Mouse (Mus musculus) heart, adult 11 months (tissue): Measurements from ENCODE around the gene Map3k10.

Experiments used
- DNase-seq: peaks from one replicate; pipeline ENCODE4 v3.0.0; 2022

Gene Map3k10

GRCm38 (mm10) chr7:27674522-27675221, at the start of gene Map3k10:
Gene Map3k10, minus strand, starts transcription at chr7:27674598.
- peak; percentile 99 for DNase-seq

- peak; percentile 62 for DNase-seq
Measured at GRCm38 (mm10) chr7:27721951-27722350, 47.6 kb upstream of the Map3k10 start.

GRCm38 (mm10) chr7:27710402-27710801, 36.0 kb upstream of the Map3k10 start:
- peak; percentile 34 for DNase-seq

GRCm38 (mm10) chr7:27696711-27697110, 22.3 kb upstream of the Map3k10 start:
- DNase-seq = peak; percentile 33

- peak; percentile 76 for DNase-seq
Measured at GRCm38 (mm10) chr7:27691076-27691475, 16.7 kb upstream of the Map3k10 start.

GRCm38 (mm10) chr7:27688815-27689612, 14.6 kb upstream of the Map3k10 start, which contains the start of gene Zfp607b:
Gene Zfp607b, plus strand, starts transcription at chr7:27689340.
- peak; percentile 100 for DNase-seq

- DNase-seq = peak; percentile 87
Measured at GRCm38 (mm10) chr7:27688246-27688788, 13.9 kb upstream of the Map3k10 start.

GRCm38 (mm10) chr7:27687836-27688235, 13.4 kb upstream of the Map3k10 start:
- DNase-seq = peak; percentile 59

- DNase-seq = peak; percentile 74
Measured at GRCm38 (mm10) chr7:27687043-27687442, 12.6 kb upstream of the Map3k10 start.

GRCm38 (mm10) chr7:27685681-27686080, 11.3 kb upstream of the Map3k10 start:
- no peak for DNase-seq

GRCm38 (mm10) chr7:27685220-27685619, 10.8 kb upstream of the Map3k10 start:
- peak; percentile 49 for DNase-seq

GRCm38 (mm10) chr7:27683218-27683617, 8.8 kb upstream of the Map3k10 start:
- DNase-seq = peak; percentile 41

GRCm38 (mm10) chr7:27675222-27675612, 819 bp upstream of the Map3k10 start:
- no peak for DNase-seq

- DNase-seq = no peak
Measured at GRCm38 (mm10) chr7:27674195-27674521, 240 bp downstream of the Map3k10 start.

GRCm38 (mm10) chr7:27673575-27674131, 745 bp downstream of the Map3k10 start:
- DNase-seq = peak; percentile 93

GRCm38 (mm10) chr7:27673064-27673574, 1.3 kb downstream of the Map3k10 start:
- no peak for DNase-seq

- no peak for DNase-seq
Measured at GRCm38 (mm10) chr7:27662038-27662437, 12.4 kb downstream of the Map3k10 start.

- no peak for DNase-seq
Measured at GRCm38 (mm10) chr7:27658712-27659663, 15.4 kb downstream of the Map3k10 start.

- no peak for DNase-seq
Measured at GRCm38 (mm10) chr7:27657824-27658395, 16.5 kb downstream of the Map3k10 start.

GRCm38 (mm10) chr7:27656600-27656999, 17.8 kb downstream of the Map3k10 start:
- DNase-seq = no peak

GRCm38 (mm10) chr7:27655545-27655944, 18.9 kb downstream of the Map3k10 start:
- DNase-seq = no peak
